Mouse (Mus musculus) cortical plate, adult 2 months (tissue): ENCODE results near the gene Slc39a3.

Experiments used
- CTCF ChIP-seq: fragments of 200-500 bp; IDR thresholded peaks from 2 replicates; pipeline ENCODE4 v1.5.1; 2011; ENCODE audit warnings: mild to moderate bottlenecking, control low read depth, low read length; ENCODE audit not compliant: insufficient read depth; ENCODE audit errors: extremely low read depth
- POLR2A ChIP-seq: fragments of 200-500 bp; IDR thresholded peaks from 2 replicates; pipeline ENCODE4 v1.6.1; 2011; ENCODE audit warnings: mild to moderate bottlenecking, low read length, control low read depth; ENCODE audit not compliant: insufficient read depth; ENCODE audit errors: extremely low read depth

- no peak for TF ChIP-seq CTCF
- TF ChIP-seq POLR2A, result no peak
Observed at GRCm38 (mm10) chr10:81033586-81033985, 3.6 kb downstream of the Slc39a3 start.
